Mouse (Mus musculus) limb, embryonic 15.5 days (tissue): ENCODE measurements at regions not wholly inside any gene's neighbourhood (a gene's known extent, or its start where the extent isn't known, plus 50 kb on each side); places are given as distances from the start of the nearest gene placed in this dataset.
A peak's percentile ranks its signal among the peaks of the same experiment; 100 is the strongest.

Experiments used
- ATAC-seq: fragments of 200-750 bp; cut with Nextera tagmentation; 2 replicates; pipeline ENCODE4 v1.8.0; 2017; ENCODE audit warnings: low read depth, moderate TSS enrichment; ENCODE audit not compliant: insufficient number of reproducible peaks, low FRiP score, low TSS enrichment
- H3K27ac ChIP-seq: fragments of 300-500 bp; sonication (generic); 2 replicates; pipeline ENCODE4 v1.5.1; 2015; ENCODE audit warnings: moderate library complexity, mild to moderate bottlenecking, inconsistent platforms
- H3K27me3 ChIP-seq: fragments of 300-500 bp; sonication (generic); 2 replicates; pipeline ENCODE4 v1.6.1; 2015; ENCODE audit warnings: inconsistent platforms
- H3K36me3 ChIP-seq: fragments of 300-500 bp; sonication (generic); 2 replicates; pipeline ENCODE4 v1.6.1; 2015; ENCODE audit warnings: inconsistent platforms
- H3K4me1 ChIP-seq: fragments of 300-500 bp; sonication (generic); 2 replicates; pipeline ENCODE4 v1.6.1; 2015; ENCODE audit warnings: inconsistent platforms
- H3K4me2 ChIP-seq: fragments of 300-500 bp; sonication (generic); 2 replicates; pipeline ENCODE4 v1.6.1; 2015; ENCODE audit warnings: mild to moderate bottlenecking, inconsistent platforms
- H3K4me3 ChIP-seq: fragments of 300-500 bp; sonication (generic); 2 replicates; pipeline ENCODE4 v1.5.1; 2015; ENCODE audit warnings: mild to moderate bottlenecking, inconsistent platforms
- H3K9ac ChIP-seq: fragments of 300-500 bp; sonication (generic); 2 replicates; pipeline ENCODE4 v1.6.1; 2015; ENCODE audit warnings: inconsistent platforms
- H3K9me3 ChIP-seq: fragments of 300-500 bp; sonication (generic); 2 replicates; pipeline ENCODE4 v1.6.1; 2016; ENCODE audit warnings: inconsistent platforms
- WGBS: fragments of 180-500 bp; shearing (Covaris S2); methylation state at CpG from one replicate; pipeline ENCODE4 v1.1.7; 2015; 5-methylcytosine and 5-hydroxymethylcytosine counted together

- ATAC-seq: no peak
- Histone ChIP-seq H3K36me3 (no peaks in the 10 kb centered on the region), H3K9me3 (no peaks in the 10 kb centered on the region), H3K4me1 (peaks cover 15% of the 10 kb centered on the region), H3K4me2 (no peak overlapping the region), H3K27ac (no peak overlapping the region), H3K27me3 (peaks cover 50% of the 10 kb centered on the region), H3K4me3 (no peak overlapping the region), H3K9ac (no peak overlapping the region)
- 44% methylated on average over 5 of the region's 5 CpGs for WGBS
Observed at GRCm38 (mm10) chrX:99415701-99416100, 55.4 kb downstream of the Pja1 start.

GRCm38 (mm10) chrX:99410942-99411341, 60.1 kb downstream of the Pja1 start:
- peaks cover 40% of the 10 kb centered on the region for H3K27me3 ChIP-seq
- H3K4me3 ChIP-seq: no peak overlapping the region
- WGBS: 69% methylated on average over 3 of the region's 3 CpGs
- H3K27ac ChIP-seq: no peak overlapping the region
- H3K4me2 ChIP-seq: no peak overlapping the region
- no peak for ATAC-seq
- no peak overlapping the region for H3K9ac ChIP-seq
- no peaks in the 10 kb centered on the region for H3K9me3 ChIP-seq
- H3K36me3 ChIP-seq: no peaks in the 10 kb centered on the region
- peaks cover 17% of the 10 kb centered on the region for H3K4me1 ChIP-seq

GRCm38 (mm10) chrX:99409858-99410257, 61.2 kb downstream of the Pja1 start:
- Histone ChIP-seq H3K9ac (no peak overlapping the region), H3K4me1 (peaks cover 20% of the 10 kb centered on the region), H3K4me3 (no peak overlapping the region), H3K36me3 (no peaks in the 10 kb centered on the region), H3K4me2 (no peak overlapping the region), H3K9me3 (no peaks in the 10 kb centered on the region), H3K27ac (no peak overlapping the region), H3K27me3 (peaks cover 37% of the 10 kb centered on the region)
- no peak for ATAC-seq
- 49% methylated on average over 10 of the region's 10 CpGs for WGBS

- Histone ChIP-seq H3K36me3 (no peaks in the 10 kb centered on the region), H3K4me1 (peaks cover 21% of the 10 kb centered on the region), H3K27me3 (peaks cover 37% of the 10 kb centered on the region), H3K9me3 (no peaks in the 10 kb centered on the region), H3K9ac (no peak overlapping the region), H3K4me2 (no peak overlapping the region), H3K27ac (no peak overlapping the region), H3K4me3 (no peak overlapping the region)
- 49% methylated on average over 5 of the region's 5 CpGs for WGBS
- ATAC-seq: no peak
Observed at GRCm38 (mm10) chrX:99409331-99409730, 61.7 kb downstream of the Pja1 start.

- H3K27me3 ChIP-seq: peaks cover 32% of the 10 kb centered on the region
- no peaks in the 10 kb centered on the region for H3K9me3 ChIP-seq
- no peaks in the 10 kb centered on the region for H3K36me3 ChIP-seq
- H3K4me3 ChIP-seq: no peak overlapping the region
- no peak overlapping the region for H3K27ac ChIP-seq
- no peak overlapping the region for H3K4me2 ChIP-seq
- no peak overlapping the region for H3K9ac ChIP-seq
- peaks cover 23% of the 10 kb centered on the region for H3K4me1 ChIP-seq
- no peak for ATAC-seq
- 55% methylated on average over 6 of the region's 6 CpGs for whole genome bisulfite sequencing
Observed at GRCm38 (mm10) chrX:99408804-99409203, 62.3 kb downstream of the Pja1 start.

GRCm38 (mm10) chrX:99405843-99406242, 65.2 kb downstream of the Pja1 start:
- H3K27me3 ChIP-seq: peaks cover 35% of the 10 kb centered on the region

GRCm38 (mm10) chrX:99403521-99404149, 67.4 kb downstream of the Pja1 start:
- no peak for ATAC-seq
- Histone ChIP-seq H3K27ac (0 out of 2 replicates have a peak overlapping the region, but pooled peaks have one; percentile 27), H3K9ac (no peak overlapping the region), H3K27me3 (peaks cover 28% of the 10 kb centered on the region), H3K4me3 (no peak overlapping the region), H3K9me3 (no peaks in the 10 kb centered on the region), H3K4me1 (peaks cover 9% of the 10 kb centered on the region; the same call in 1 of the 2 replicates), H3K4me2 (no peak overlapping the region), H3K36me3 (no peaks in the 10 kb centered on the region)
- WGBS: 52% methylated on average over 6 of the region's 6 CpGs

More at GRCm38 (mm10) chrX:99405843-99406242, 65.2 kb downstream of the Pja1 start:
- H3K9ac ChIP-seq: no peak overlapping the region
- 58% methylated on average over 8 of the region's 8 CpGs for WGBS
- ATAC-seq: no peak
- no peak overlapping the region for H3K4me2 ChIP-seq
- H3K36me3 ChIP-seq: no peaks in the 10 kb centered on the region
- H3K27ac ChIP-seq: no peak overlapping the region
- peaks cover 17% of the 10 kb centered on the region for H3K4me1 ChIP-seq
- no peak overlapping the region for H3K4me3 ChIP-seq
- H3K9me3 ChIP-seq: no peaks in the 10 kb centered on the region

- Histone ChIP-seq H3K27ac (no peak overlapping the region), H3K4me3 (no peak overlapping the region), H3K27me3 (peaks cover 32% of the 10 kb centered on the region; the same call in 1 of the 2 replicates), H3K4me1 (peaks cover 9% of the 10 kb centered on the region; the same call in 1 of the 2 replicates), H3K9ac (no peak overlapping the region), H3K4me2 (no peak overlapping the region), H3K9me3 (no peaks in the 10 kb centered on the region), H3K36me3 (no peaks in the 10 kb centered on the region)
- no peak for ATAC-seq
- WGBS: 50% methylated on average over 9 of the region's 9 CpGs
Observed at GRCm38 (mm10) chrX:99402841-99403520, 68.1 kb downstream of the Pja1 start.

- Histone ChIP-seq H3K9ac (no peak overlapping the region), H3K36me3 (no peaks in the 10 kb centered on the region), H3K4me3 (no peak overlapping the region), H3K27ac (peak overlapping the region; percentile 55), H3K4me2 (no peak overlapping the region), H3K27me3 (peaks cover 56% of the 10 kb centered on the region), H3K9me3 (no peaks in the 10 kb centered on the region), H3K4me1 (peaks cover 19% of the 10 kb centered on the region)
- peak; percentile 61; the same call in 1 of the 2 replicates for ATAC-seq
- 26% methylated on average over 8 of the region's 8 CpGs for WGBS
Observed at GRCm38 (mm10) chrX:99397344-99397743, 73.7 kb downstream of the Pja1 start.

GRCm38 (mm10) chrX:99396180-99396579, 74.9 kb downstream of the Pja1 start:
- 0 out of 2 replicates have a peak overlapping the region, but pooled peaks have one; percentile 22 for H3K27ac ChIP-seq
- ATAC-seq: peak; percentile 55; the same call in 1 of the 2 replicates
- H3K27me3 ChIP-seq: peaks cover 49% of the 10 kb centered on the region
- H3K4me3 ChIP-seq: no peak overlapping the region
- peaks cover 22% of the 10 kb centered on the region for H3K4me1 ChIP-seq
- 38% methylated on average over 6 of the region's 6 CpGs for WGBS
- H3K36me3 ChIP-seq: no peaks in the 10 kb centered on the region
- no peak overlapping the region for H3K4me2 ChIP-seq
- no peaks in the 10 kb centered on the region for H3K9me3 ChIP-seq
- H3K9ac ChIP-seq: no peak overlapping the region

GRCm38 (mm10) chrX:99395067-99395466, 76.0 kb downstream of the Pja1 start:
- WGBS: 78% methylated on average over 3 of the region's 3 CpGs
- no peak for ATAC-seq
- Histone ChIP-seq H3K36me3 (no peaks in the 10 kb centered on the region), H3K27ac (no peak overlapping the region), H3K9ac (no peak overlapping the region), H3K4me2 (no peak overlapping the region), H3K4me1 (peaks cover 32% of the 10 kb centered on the region), H3K9me3 (no peaks in the 10 kb centered on the region), H3K27me3 (peaks cover 54% of the 10 kb centered on the region), H3K4me3 (no peak overlapping the region)

GRCm38 (mm10) chrX:99391628-99392027, 79.4 kb downstream of the Pja1 start:
- no peak overlapping the region for H3K4me3 ChIP-seq
- H3K36me3 ChIP-seq: no peaks in the 10 kb centered on the region
- peaks cover 47% of the 10 kb centered on the region for H3K27me3 ChIP-seq
- H3K4me2 ChIP-seq: no peak overlapping the region
- no peak overlapping the region for H3K9ac ChIP-seq
- ATAC-seq: no peak
- H3K9me3 ChIP-seq: no peaks in the 10 kb centered on the region
- WGBS: 64% methylated on average over 6 of the region's 6 CpGs
- H3K4me1 ChIP-seq: peaks cover 25% of the 10 kb centered on the region
- no peak overlapping the region for H3K27ac ChIP-seq
